Mouse (Mus musculus) hindbrain, embryonic 11.5 days (tissue): ENCODE data around the gene Syn3. TPM values are rescaled to one million over a fixed set of nuclear protein-coding genes. Genes with fewer than 3 reads are reported as not detected.
"Not testable (repeated sequence)": the region's sequence is repeated elsewhere in the genome, so short reads cannot be mapped to it uniquely, and the experiment has no call there.

Experiments
- ATAC-seq: fragments of 200-750 bp; cut with Nextera tagmentation; 2 replicates; pipeline ENCODE4 v1.8.0; 2017; ENCODE audit warnings: mild to moderate bottlenecking, moderate TSS enrichment, moderate library complexity; ENCODE audit not compliant: low FRiP score
- DNase-seq: peaks from one replicate; pipeline ENCODE4 v3.0.0-alpha.2; 2015; ENCODE audit warnings: low spot score
- H3K27ac ChIP-seq: fragments of 300-500 bp; sonication (generic); 2 replicates; pipeline ENCODE4 v1.5.1; 2014; ENCODE audit warnings: mild to moderate bottlenecking, low read depth, low read length
- H3K27me3 ChIP-seq: fragments of 300-500 bp; sonication (generic); 2 replicates; pipeline ENCODE4 v1.6.1; 2014; ENCODE audit warnings: mild to moderate bottlenecking, low read length, moderate library complexity, mixed read lengths; ENCODE audit not compliant: control insufficient read depth, insufficient read depth
- H3K36me3 ChIP-seq: fragments of 300-500 bp; sonication (generic); 2 replicates; pipeline ENCODE4 v1.6.1; 2014; ENCODE audit warnings: mild to moderate bottlenecking, low read length, moderate library complexity, mixed read lengths; ENCODE audit not compliant: control insufficient read depth, insufficient read depth
- H3K4me1 ChIP-seq: fragments of 300-500 bp; sonication (generic); replicated peaks from 2 replicates; pipeline ENCODE4 v1.6.1; 2014; ENCODE audit warnings: low read length, mixed read lengths; ENCODE audit not compliant: control insufficient read depth, insufficient read depth
- H3K4me2 ChIP-seq: fragments of 300-500 bp; sonication (generic); replicated peaks from 2 replicates; pipeline ENCODE4 v1.6.1; 2014; ENCODE audit warnings: mild to moderate bottlenecking, low read depth, low read length
- H3K4me3 ChIP-seq: fragments of 300-500 bp; sonication (generic); 2 replicates; pipeline ENCODE4 v1.5.1; 2014; ENCODE audit warnings: low read depth, low read length
- H3K9ac ChIP-seq: fragments of 300-500 bp; sonication (generic); 2 replicates; pipeline ENCODE4 v1.6.1; 2014; ENCODE audit warnings: low read depth, low read length
- H3K9me3 ChIP-seq: fragments of 300-500 bp; sonication (generic); 2 replicates; pipeline ENCODE4 v1.6.1; 2016; ENCODE audit warnings: low read length; ENCODE audit not compliant: control insufficient read depth
- WGBS: fragments of 180-500 bp; shearing (Covaris S2); extraction: QIAGEN DNeasy Blood & Tissue Kit; methylation state at CpG from one replicate; pipeline ENCODE4 v1.1.7; 2014; 5-methylcytosine and 5-hydroxymethylcytosine counted together
- polyA plus RNA-seq: library from polyadenylated mRNA; unstranded; fragments of >200 nt; fragmentation: Nextera tagmentation; extraction: Ambion mirVana; gene quantifications from 2 replicates; pipeline ENCODE4 v1.2.1, GENCODE M21; 2014

Gene Syn3
- polyA plus RNA-seq, 1 experiment from 2014 or later, result 5.9 TPM

GRCm38 (mm10) chr10:86386232-86386631 is 112.5 kb downstream of the Syn3 start:
- Histone ChIP-seq H3K4me2 (no peak overlapping the region), H3K27me3 (no peaks in the 10 kb centered on the region), H3K9ac (no peak overlapping the region), H3K4me1 (no peaks in the 10 kb centered on the region), H3K4me3 (no peak overlapping the region), H3K9me3 (no peaks in the 10 kb centered on the region), H3K27ac (no peak overlapping the region), H3K36me3 (no peaks in the 10 kb centered on the region)
- no peak for ATAC-seq
- WGBS, result 77% methylated on average over 4 of the region's 4 CpGs
- no peak for DNase-seq

- H3K9ac ChIP-seq, result no peak overlapping the region
- H3K9me3 ChIP-seq, result no peaks in the 10 kb centered on the region
- no peaks in the 10 kb centered on the region for H3K4me1 ChIP-seq
- 75% methylated on average over 4 of the region's 4 CpGs for WGBS
- H3K27me3 ChIP-seq, result no peaks in the 10 kb centered on the region
- no peak for DNase-seq
- no peaks in the 10 kb centered on the region for H3K36me3 ChIP-seq
- H3K4me2 ChIP-seq, result no peak overlapping the region
- H3K4me3 ChIP-seq, result no peak overlapping the region
- ATAC-seq, result no peak
- no peak overlapping the region for H3K27ac ChIP-seq
Measured at GRCm38 (mm10) chr10:86385656-86386055, 113.0 kb downstream of the Syn3 start.

GRCm38 (mm10) chr10:86384655-86385054 is 114.0 kb downstream of the Syn3 start:
- Histone ChIP-seq H3K4me1 (no peaks in the 10 kb centered on the region), H3K4me2 (no peak overlapping the region), H3K27ac (no peak overlapping the region), H3K4me3 (no peak overlapping the region), H3K36me3 (no peaks in the 10 kb centered on the region), H3K9ac (no peak overlapping the region), H3K9me3 (no peaks in the 10 kb centered on the region), H3K27me3 (no peaks in the 10 kb centered on the region)
- DNase-seq, result no peak
- 98% methylated on average over 2 of the region's 2 CpGs for WGBS
- no peak for ATAC-seq

DNA sequence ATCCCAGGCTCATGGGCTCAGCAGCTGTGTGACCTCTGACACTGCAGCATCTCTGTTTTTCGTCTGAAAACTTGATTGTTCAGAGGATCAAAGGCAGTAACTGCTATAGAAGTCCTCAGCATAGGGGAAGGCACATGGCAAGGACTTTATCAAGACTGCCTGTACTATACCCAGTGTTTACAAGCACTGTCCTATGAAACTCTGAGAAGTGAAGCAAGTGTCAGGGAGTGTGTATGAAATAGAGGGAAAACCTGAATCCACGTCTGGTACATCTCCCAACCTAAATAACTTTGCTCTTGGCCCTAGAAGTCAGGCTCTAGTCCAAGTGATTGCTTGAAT is 116.8 kb downstream of the Syn3 start:
- no peaks in the 10 kb centered on the region for H3K4me1 ChIP-seq
- no peak overlapping the region for H3K9ac ChIP-seq
- H3K4me2 ChIP-seq, result no peak overlapping the region
- ATAC-seq (no peak), DNase-seq (no peak)
- H3K9me3 ChIP-seq, result no peaks in the 10 kb centered on the region
- H3K27ac ChIP-seq, result no peak overlapping the region
- H3K36me3 ChIP-seq, result no peaks in the 10 kb centered on the region
- WGBS, result 22% methylated on average over 2 of the region's 2 CpGs
- no peaks in the 10 kb centered on the region for H3K27me3 ChIP-seq
- no peak overlapping the region for H3K4me3 ChIP-seq

DNA sequence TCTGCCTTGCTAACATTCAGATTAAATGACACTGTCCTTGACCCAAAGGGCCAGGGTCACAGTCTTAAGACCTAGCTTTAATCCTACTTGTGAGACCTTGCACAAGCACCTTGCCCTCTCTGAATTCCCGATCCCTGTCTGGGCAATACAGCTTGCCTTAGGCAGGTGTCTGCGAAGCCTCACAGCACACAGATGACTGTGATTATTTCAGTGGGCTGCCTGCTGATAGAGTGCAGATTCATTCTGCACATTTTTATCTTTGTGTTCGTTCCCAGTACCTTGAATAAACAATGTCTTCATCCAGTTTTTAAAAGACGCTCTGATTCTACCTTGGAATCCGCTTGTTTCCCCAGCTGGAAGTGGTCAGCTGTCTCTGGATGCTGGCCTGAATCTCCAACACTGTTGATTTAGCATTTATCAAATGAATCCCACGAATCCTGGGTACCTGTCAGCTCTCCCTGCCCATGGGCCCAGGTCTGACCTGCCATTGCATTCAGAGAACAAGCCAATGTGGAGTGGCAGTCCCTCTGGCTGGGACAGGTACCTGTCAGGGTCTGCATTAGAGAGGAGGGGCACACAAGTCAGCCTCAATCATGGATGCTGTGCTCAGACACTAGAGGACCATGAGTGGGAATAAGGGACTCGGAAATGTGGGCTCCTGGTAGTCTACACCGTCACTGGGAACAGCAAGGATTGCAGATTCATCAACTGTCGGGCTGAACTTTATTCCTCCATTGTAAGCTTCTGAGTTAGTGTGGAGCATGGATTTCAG is 117.4 kb downstream of the Syn3 start:
- DNase-seq (no peak), ATAC-seq (no peak)
- WGBS, result 72% methylated on average over 9 of the region's 9 CpGs
- Histone ChIP-seq H3K9me3 (no peaks in the 10 kb centered on the region), H3K27ac (no peak overlapping the region), H3K4me1 (no peaks in the 10 kb centered on the region), H3K4me2 (no peak overlapping the region), H3K9ac (no peak overlapping the region), H3K36me3 (no peaks in the 10 kb centered on the region), H3K4me3 (no peak overlapping the region), H3K27me3 (no peaks in the 10 kb centered on the region)

DNA sequence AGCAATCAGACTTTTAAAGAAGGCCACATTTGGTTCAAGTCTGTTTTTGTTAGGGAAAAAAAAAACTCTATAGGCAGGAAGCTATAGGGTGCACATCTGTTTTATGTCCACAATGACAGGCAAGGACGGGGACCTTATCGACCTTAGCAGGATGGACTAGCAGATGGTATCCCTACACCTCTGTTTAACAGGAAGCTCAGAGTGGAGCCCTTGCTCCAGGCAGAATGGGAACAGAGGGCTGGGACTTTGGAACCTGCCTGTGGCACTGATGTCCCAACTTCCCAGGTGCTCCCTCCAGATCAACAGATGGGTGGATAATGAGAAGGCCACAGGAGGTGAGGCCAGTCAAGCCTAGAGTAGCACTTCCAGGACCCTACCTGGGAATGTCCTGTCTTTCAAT is 118.1 kb downstream of the Syn3 start:
- no peak for DNase-seq
- Histone ChIP-seq H3K4me2 (no peak overlapping the region), H3K9me3 (no peaks in the 10 kb centered on the region), H3K4me1 (no peaks in the 10 kb centered on the region), H3K9ac (no peak overlapping the region), H3K4me3 (no peak overlapping the region), H3K27ac (no peak overlapping the region), H3K36me3 (no peaks in the 10 kb centered on the region), H3K27me3 (no peaks in the 10 kb centered on the region)
- WGBS, result 68% methylated on average over 2 of the region's 2 CpGs
- ATAC-seq, result no peak

DNA sequence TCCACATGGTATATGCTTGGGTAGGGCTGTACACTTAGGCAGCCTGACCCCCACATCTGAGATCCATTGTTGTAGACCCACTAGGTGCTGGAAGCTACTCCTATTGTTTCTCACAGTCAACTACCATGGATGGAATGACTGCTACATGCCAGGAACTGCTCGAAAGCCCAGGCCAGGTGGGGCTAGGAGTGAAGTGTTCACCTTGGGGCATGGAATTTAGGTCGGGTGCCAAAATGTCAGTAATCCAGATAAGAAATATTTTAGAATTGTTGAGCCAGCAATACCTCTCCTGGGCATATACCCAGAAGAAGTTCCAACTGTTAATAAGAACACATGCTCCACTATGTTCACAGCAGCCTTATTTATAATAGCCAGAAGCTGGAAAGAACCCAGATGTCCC is 119.9 kb downstream of the Syn3 start:
- H3K36me3 ChIP-seq, H3K27ac ChIP-seq, H3K27me3 ChIP-seq, H3K4me1 ChIP-seq, H3K4me2 ChIP-seq, DNase-seq, H3K4me3 ChIP-seq, ATAC-seq, H3K9me3 ChIP-seq, H3K9ac ChIP-seq: not testable (repeated sequence)
- WGBS, result 88% methylated on average over 2 of the region's 2 CpGs

GRCm38 (mm10) chr10:86376392-86377185 is 122.1 kb downstream of the Syn3 start:
- 73% methylated on average over 8 of the region's 8 CpGs for WGBS
- Histone ChIP-seq H3K9ac (no peak overlapping the region), H3K4me3 (no peak overlapping the region), H3K27me3 (no peaks in the 10 kb centered on the region), H3K4me2 (no peak overlapping the region), H3K9me3 (no peaks in the 10 kb centered on the region), H3K4me1 (no peaks in the 10 kb centered on the region), H3K27ac (no peak overlapping the region), H3K36me3 (no peaks in the 10 kb centered on the region)
- DNase-seq (peak; percentile 33), ATAC-seq (no peak)

- H3K27me3 ChIP-seq, result no peaks in the 10 kb centered on the region
- no peak overlapping the region for H3K4me3 ChIP-seq
- H3K9ac ChIP-seq, result no peak overlapping the region
- H3K27ac ChIP-seq, result no peak overlapping the region
- H3K4me1 ChIP-seq, result no peaks in the 10 kb centered on the region
- WGBS, result 68% methylated on average over 11 of the region's 11 CpGs
- H3K9me3 ChIP-seq, result no peaks in the 10 kb centered on the region
- no peaks in the 10 kb centered on the region for H3K36me3 ChIP-seq
- no peak overlapping the region for H3K4me2 ChIP-seq
- ATAC-seq, result no peak
- DNase-seq, result no peak
Measured at GRCm38 (mm10) chr10:86375903-86376302, 122.8 kb downstream of the Syn3 start.
